Mouse (Mus musculus): ENCODE results near the gene Lrch1. TPM values are rescaled to one million over a fixed set of nuclear protein-coding genes. Genes with fewer than 3 reads are reported as not detected.

Lrch1 gene
- polyA plus RNA-seq, 2 experiments = 2.7 to 3.4 TPM

DNA sequence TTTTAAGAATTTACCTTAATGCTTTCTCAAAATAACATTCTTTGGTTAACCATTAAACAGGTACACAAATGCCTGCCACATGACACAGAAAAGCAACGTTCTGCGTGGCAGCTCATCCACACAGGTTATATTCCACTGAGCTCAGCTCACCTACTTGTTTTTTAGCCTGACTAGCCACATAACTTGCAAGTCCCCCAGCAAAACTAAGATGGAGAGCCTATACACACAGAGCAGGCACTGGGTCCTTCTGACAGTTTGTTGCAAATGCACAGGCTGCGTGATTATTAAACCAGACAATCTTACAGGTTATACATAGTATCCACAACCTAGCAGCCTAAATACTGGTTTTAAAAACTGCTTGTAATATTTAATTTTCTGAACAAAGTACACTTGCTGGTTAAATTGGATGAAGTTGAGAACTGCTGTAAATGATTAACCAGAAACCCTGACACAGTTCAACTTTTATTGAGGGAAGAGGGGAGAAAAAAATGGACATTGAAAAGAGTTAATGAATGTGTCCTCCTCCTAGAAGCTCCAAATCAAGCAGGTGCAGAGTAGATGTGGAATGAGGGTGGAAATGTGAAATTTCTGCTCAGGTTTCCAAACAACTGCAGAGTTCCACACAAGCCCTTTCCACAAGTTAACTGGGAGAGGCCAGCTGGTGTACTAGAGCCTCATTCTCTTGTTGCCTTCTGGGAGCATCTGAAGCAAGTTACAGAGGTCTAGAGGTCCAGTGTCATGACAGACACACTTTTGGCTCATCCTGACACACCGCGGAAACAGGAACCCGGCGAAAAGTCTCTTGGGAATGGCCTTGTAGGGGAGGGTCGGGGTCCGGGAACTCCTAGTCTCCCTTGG lies 216.2 kb downstream of the Lrch1 start:
- 25% methylated on average over 9 of the region's 9 CpGs for WGBS (ENCODE audit: insufficient replicate concordance)
- Histone ChIP-seq H3K36me3 (replicated peaks; ENCODE audit: control insufficient read depth, insufficient read depth, low read depth) (peaks cover 4% of the 10 kb centered on the region), H3K27me3 (ENCODE audit: control insufficient read depth, insufficient read depth, low read length) (no peaks in the 10 kb centered on the region), H3K9me3 (ENCODE audit: control insufficient read depth, low read length) (no peaks in the 10 kb centered on the region), H3K4me1 (replicated peaks; ENCODE audit: control insufficient read depth in 2 of 2, insufficient read depth in 2 of 2, low read length in 1 of 2) (peaks cover 10 to 16% of the 10 kb centered on the region in 2 experiments; a peak in 3 of 4 replicates), H3K27ac (peak overlapping the region; percentile 31; the same call in 1 of the 2 replicates), H3K4me2 (ENCODE audit: low read depth) (peak overlapping the region; percentile 88), H3K9ac (replicated peaks) (peak overlapping the region; percentile 40), H3K4me3 (ENCODE audit: insufficient read depth in 1 of 2, low read depth in 2 of 2, low read length in 2 of 2) (peak overlapping the region; percentile 65 to 91)
- ATAC-seq (ENCODE audit: insufficient read depth) (no peak), DNase-seq (ENCODE audit: low read depth in 3 of 3, low spot score in 3 of 3) (no peak)
- TF ChIP-seq EP300 (IDR thresholded peaks at IDR 0.05; ENCODE audit: low read depth) (no peak), CTCF (IDR thresholded peaks at IDR 0.05; ENCODE audit: low read depth) (no peak)

DNA sequence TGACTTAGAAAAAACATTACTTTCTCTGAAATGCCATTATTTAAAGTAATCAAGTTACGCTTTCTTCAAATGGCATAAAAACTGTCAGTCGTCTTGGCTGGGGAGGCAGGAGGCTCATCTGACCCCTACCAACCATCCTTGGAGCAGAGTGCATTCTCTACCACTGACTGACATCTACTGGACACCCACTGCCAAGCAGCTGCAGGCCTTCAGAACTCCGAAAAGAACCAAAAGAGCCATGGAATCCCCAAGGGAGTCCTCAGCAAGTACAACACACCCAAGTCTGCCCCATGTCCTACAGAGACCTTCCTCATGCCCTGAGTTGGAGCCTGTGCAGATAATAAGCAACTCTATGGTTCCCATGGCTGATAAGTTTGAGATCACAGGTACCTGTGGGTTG lies 224.1 kb downstream of the Lrch1 start:
- H3K9me3 ChIP-seq (ENCODE audit: control insufficient read depth, low read length) = no peaks in the 10 kb centered on the region
- TF ChIP-seq CTCF (IDR thresholded peaks at IDR 0.05; ENCODE audit: low read depth) (no peak), EP300 (IDR thresholded peaks at IDR 0.05; ENCODE audit: low read depth) (no peak)
- H3K27ac ChIP-seq = no peak overlapping the region
- no peaks in the 10 kb centered on the region for H3K27me3 ChIP-seq (ENCODE audit: control insufficient read depth, insufficient read depth, low read length)
- H3K36me3 ChIP-seq (replicated peaks; ENCODE audit: control insufficient read depth, insufficient read depth, low read depth) = no peaks in the 10 kb centered on the region
- no peak overlapping the region for H3K9ac ChIP-seq (replicated peaks)
- DNase-seq (ENCODE audit: low read depth in 3 of 3, low spot score in 3 of 3) (no peak), ATAC-seq (ENCODE audit: insufficient read depth) (no peak)
- H3K4me1 ChIP-seq (replicated peaks; ENCODE audit: control insufficient read depth in 2 of 2, insufficient read depth in 2 of 2, low read length in 1 of 2) = no peaks in the 10 kb centered on the region
- WGBS (ENCODE audit: insufficient replicate concordance) = 49% methylated on average over 3 of the region's 3 CpGs
- H3K4me3 ChIP-seq (ENCODE audit: insufficient read depth in 1 of 2, low read depth in 2 of 2, low read length in 2 of 2) = no peak overlapping the region
- H3K4me2 ChIP-seq (ENCODE audit: low read depth) = no peak overlapping the region

DNA sequence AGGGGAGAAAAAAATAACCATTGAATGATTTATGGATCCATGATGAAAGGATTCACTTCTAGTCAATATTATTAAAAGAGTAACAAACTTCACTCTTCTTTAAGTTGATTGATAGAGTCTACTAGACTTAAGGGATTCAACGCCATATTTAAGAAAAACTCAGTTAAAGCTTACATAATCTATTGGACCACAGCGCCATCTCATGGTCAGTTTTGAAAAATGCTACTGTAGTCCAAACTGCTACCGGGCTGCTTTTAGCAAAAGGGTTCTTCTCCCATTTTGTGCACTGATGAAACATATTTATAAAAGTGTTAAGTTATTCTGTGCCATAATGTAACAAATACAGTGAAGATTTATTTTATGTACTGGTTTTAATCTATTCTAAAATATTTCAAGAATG lies 238.6 kb downstream of the Lrch1 start:
- Histone ChIP-seq H3K9ac (replicated peaks) (no peak overlapping the region), H3K27me3 (ENCODE audit: control insufficient read depth, insufficient read depth, low read length) (no peaks in the 10 kb centered on the region), H3K36me3 (replicated peaks; ENCODE audit: control insufficient read depth, insufficient read depth, low read depth) (no peaks in the 10 kb centered on the region), H3K27ac (no peak overlapping the region), H3K9me3 (ENCODE audit: control insufficient read depth, low read length) (no peaks in the 10 kb centered on the region), H3K4me2 (ENCODE audit: low read depth) (no peak overlapping the region), H3K4me1 (replicated peaks; ENCODE audit: control insufficient read depth in 2 of 2, insufficient read depth in 2 of 2, low read length in 1 of 2) (no peaks in the 10 kb centered on the region), H3K4me3 (ENCODE audit: insufficient read depth in 1 of 2, low read depth in 2 of 2, low read length in 2 of 2) (no peak overlapping the region)
- TF ChIP-seq CTCF (IDR thresholded peaks at IDR 0.05; ENCODE audit: low read depth) = peak; percentile 51; the same call in 1 of the 2 replicates
- TF ChIP-seq EP300 (IDR thresholded peaks at IDR 0.05; ENCODE audit: low read depth) = no peak
- 12% methylated on average over 3 of the region's 3 CpGs for WGBS (ENCODE audit: insufficient replicate concordance)
- peak; percentile 41 to 63 (median 51) for DNase-seq (ENCODE audit: low read depth in 3 of 3, low spot score in 3 of 3)
- no peak for ATAC-seq (ENCODE audit: insufficient read depth)

Other genes starting within 250 kb of the Lrch1 start
- gene Esd, start 215.6 kb downstream of the Lrch1 start, polyA plus RNA-seq (2012; rRNA removed) = 89.1 and 101 TPM in 2 replicates
- gene Esd, start 215.6 kb downstream of the Lrch1 start, polyA plus RNA-seq (2014; fragmentation: Nextera tagmentation; extraction: Ambion mirVana) = 220 and 227 TPM in 2 replicates
- gene Rubcnl, start 68.2 kb upstream of the Lrch1 start, polyA plus RNA-seq (2012; rRNA removed) = 0.12 and 0.21 TPM in 2 replicates
- 0.09 and 0.15 TPM in 2 replicates for gene Rubcnl, start 68.2 kb upstream of the Lrch1 start, polyA plus RNA-seq (2014; fragmentation: Nextera tagmentation; extraction: Ambion mirVana)
- 0.01 and 0.03 TPM in 2 replicates for gene Lrrc63, start 183.0 kb upstream of the Lrch1 start, polyA plus RNA-seq (2012; rRNA removed)
- 0.10 TPM in 1 of 2 replicates, not detected in the other for gene Lrrc63, start 183.0 kb upstream of the Lrch1 start, polyA plus RNA-seq (2014; fragmentation: Nextera tagmentation; extraction: Ambion mirVana)
- 6.7 and 10.4 TPM in 2 replicates for gene Lcp1, start 183.2 kb upstream of the Lrch1 start, polyA plus RNA-seq (2012; rRNA removed)
- 31.8 and 35.8 TPM in 2 replicates for gene Lcp1, start 183.2 kb upstream of the Lrch1 start, polyA plus RNA-seq (2014; fragmentation: Nextera tagmentation; extraction: Ambion mirVana)

Measured in liver, embryonic 14.5 days (tissue).